Mouse (Mus musculus): ENCODE data around the gene Cfap43.
A peak's percentile ranks its signal among the peaks of the same experiment; 100 is the strongest.

The Cfap43 gene

GRCm38 (mm10) chr19:47795009-47795728, 123.9 kb downstream of the Cfap43 start:
- DNase-seq (ENCODE audit: low spot score), result peak; percentile 74

DNA sequence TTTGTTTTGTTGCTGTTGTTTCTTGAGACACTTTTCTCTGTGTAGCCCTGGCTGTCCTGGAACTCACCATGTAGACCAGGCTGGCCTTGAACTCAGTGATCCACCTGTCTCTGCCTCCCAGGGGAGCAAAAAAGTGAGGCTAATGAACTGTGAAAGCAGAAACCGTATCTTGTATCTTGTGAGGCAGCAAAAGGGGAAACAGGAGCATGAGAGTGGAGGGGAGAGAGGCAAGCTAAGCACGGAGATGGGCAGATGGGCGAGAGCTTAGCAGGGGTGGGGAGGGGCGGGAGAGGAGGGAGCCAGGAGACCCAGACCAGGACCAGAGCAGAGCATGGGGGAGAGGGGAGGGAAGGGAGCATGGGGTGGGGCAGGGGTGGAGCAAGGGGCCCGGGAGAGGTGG, 124.8 kb downstream of the Cfap43 start:
- no peak for DNase-seq (ENCODE audit: low spot score)

GRCm38 (mm10) chr19:47790316-47791020, 128.6 kb downstream of the Cfap43 start:
- DNase-seq (ENCODE audit: low spot score), result no peak

GRCm38 (mm10) chr19:47783898-47784297, 135.2 kb downstream of the Cfap43 start:
- no peak for DNase-seq (ENCODE audit: low spot score)

- DNase-seq (ENCODE audit: low spot score), result no peak
Measured at GRCm38 (mm10) chr19:47780972-47781371, 138.1 kb downstream of the Cfap43 start.

GRCm38 (mm10) chr19:47780145-47780544, 138.9 kb downstream of the Cfap43 start:
- DNase-seq (ENCODE audit: low spot score), result no peak

DNA sequence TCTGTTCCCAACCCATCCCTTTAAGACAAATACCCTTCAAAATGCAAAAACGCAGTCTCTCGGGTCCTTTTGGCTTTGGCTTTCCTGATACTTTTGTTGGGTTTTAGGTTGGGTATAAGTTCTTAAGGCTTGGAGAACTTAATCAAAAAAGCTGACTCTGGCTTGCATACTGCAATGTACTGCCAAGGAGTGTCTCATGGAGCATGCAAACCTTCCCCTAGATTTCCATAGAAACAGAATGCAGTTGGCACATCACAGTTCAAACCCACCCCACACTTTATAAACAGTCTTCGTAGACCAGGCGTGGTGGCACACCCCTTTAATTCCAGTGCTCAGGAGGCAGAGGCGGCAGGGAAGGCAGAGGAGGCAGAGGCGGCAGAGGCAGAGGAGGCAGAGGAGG, 141.2 kb downstream of the Cfap43 start:
- no peak for DNase-seq (ENCODE audit: low spot score)

DNA sequence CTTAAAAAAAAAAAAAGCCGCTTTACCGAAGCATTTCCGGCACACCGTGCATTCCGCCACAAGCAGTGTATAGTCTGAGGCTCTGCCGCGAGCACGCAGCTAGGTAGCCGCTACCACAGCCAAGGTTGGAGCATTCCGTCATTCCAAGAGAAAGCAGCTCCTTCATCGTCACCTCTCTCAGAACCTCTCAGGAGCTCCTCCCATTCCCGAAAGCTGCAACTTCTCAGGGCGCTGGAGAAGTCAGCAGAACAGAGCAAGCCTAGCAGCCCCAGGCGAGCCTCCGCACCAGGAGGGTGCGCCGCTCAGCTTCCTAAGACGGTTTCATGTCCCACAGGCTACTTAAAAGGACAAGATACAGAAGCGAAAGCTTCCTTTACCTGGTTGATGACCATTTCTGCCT, 163.5 kb downstream of the Cfap43 start:
- DNase-seq (ENCODE audit: low spot score), result no peak

DNA sequence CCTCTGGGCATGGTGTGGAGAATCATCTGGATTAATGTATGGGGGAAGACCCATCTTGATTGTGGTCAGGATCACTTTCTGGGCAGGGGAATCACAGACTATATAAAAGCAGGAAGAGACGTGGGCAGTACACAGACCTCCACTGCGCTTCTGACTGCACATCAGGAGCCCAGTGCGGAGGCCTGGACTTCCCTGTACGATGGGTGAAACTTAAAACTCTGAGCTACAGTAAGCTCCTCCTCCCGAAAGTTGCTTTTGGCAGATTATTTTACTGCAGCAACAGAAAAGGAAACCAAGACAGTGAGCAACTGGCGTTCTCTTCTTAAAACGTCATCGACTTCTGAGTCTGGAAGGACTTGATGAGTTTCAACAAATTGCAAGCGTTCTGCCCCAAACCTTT, 164.2 kb downstream of the Cfap43 start:
- DNase-seq (ENCODE audit: low spot score), result no peak

DNA sequence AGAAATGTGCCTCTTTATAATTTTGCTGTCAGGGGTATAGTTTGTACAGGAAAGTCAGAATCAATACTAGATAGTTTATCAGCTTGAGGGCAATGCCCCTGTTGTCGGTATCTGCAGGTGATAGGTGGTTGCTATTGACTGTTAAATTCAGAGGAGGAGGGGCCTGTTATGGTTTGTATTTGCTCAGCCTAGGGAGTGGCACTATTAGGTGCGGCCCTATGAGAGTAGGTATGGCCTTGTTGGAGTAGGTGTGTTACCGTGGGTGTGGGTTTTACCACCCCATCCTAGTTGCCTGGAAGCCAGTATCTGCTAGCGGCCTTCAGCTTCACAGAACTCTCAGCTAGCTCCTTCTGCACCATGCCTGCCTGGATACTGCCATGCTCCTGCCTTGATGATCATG, 165.2 kb downstream of the Cfap43 start:
- no peak for DNase-seq (ENCODE audit: low spot score)

DNA sequence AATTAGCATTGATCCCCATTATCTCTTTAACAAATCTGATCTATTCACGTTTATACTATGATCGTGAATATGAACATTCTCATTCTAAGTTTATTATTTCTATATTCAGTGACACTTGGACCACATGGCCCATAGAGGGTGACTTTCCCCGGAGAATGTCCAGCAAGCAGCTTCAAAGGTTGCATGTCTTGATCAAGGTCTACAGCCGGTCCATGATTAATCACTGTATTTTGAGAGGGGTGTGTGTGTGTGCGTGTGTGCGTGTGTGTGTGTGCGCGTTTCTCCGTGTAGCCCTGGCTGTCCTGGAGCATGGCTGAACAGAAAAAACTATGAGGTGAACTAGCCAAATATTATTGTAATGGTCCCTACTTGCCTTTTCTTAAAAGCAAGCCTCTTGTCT, 166.6 kb downstream of the Cfap43 start:
- DNase-seq (ENCODE audit: low spot score), result no peak

DNA sequence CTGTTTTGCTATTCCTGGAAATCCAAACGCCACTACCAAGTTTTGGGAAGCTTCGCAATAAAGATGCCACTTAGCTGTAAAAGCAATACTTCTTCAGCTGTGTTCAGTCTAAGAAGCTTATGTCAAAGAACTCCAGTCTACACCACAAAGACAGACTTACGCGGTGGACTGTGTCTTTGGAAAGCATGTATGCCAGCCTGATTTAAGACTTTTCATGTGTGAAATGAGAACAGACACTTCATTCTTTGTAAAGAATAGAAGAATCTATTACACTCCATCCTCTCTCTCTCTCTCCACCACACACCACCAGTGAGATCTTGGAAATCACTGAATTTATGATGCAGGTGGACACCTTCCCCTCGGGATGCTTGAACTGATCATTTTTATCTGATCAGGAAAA, 168.7 kb downstream of the Cfap43 start:
- DNase-seq (ENCODE audit: low spot score), result no peak

- DNase-seq (ENCODE audit: low spot score), result no peak
Measured at GRCm38 (mm10) chr19:47748950-47749349, 170.1 kb downstream of the Cfap43 start.

- no peak for DNase-seq (ENCODE audit: low spot score)
Measured at GRCm38 (mm10) chr19:47747072-47747471, 172.0 kb downstream of the Cfap43 start.

- peak; percentile 64 for DNase-seq (ENCODE audit: low spot score)
Measured at GRCm38 (mm10) chr19:47731931-47732330, 187.2 kb downstream of the Cfap43 start.

GRCm38 (mm10) chr19:47731071-47731881, 187.8 kb downstream of the Cfap43 start, which contains the start of gene Sfr1:
Gene Sfr1 (plus strand): TSS chr19:47731682.
- DNase-seq (ENCODE audit: low spot score), result peak; percentile 92

DNA sequence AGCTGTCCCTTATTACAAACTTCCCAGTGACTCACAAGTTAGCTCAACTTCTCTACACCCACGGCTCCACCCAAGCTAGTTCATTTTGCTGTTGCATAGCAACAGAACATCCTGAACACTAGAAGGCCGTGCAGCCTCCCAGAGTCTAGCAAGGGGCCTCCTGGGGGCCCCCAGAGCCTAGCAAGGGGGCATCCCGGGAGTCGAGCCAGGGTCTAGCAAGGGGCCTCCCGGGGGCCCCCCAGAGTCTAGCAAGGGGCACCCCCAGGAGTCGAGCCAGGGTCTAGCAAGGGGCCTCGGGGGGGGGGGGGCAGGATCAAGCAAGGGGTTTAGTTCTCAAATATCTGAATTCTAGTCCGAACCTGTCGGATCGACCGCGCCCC, 188.4 kb downstream of the Cfap43 start:
- DNase-seq (ENCODE audit: low spot score), result peak; percentile 72

- DNase-seq (ENCODE audit: low spot score), result no peak
Measured at GRCm38 (mm10) chr19:47725643-47726140, 193.4 kb downstream of the Cfap43 start.

- DNase-seq (ENCODE audit: low spot score), result no peak
Measured at GRCm38 (mm10) chr19:47724903-47725302, 194.2 kb downstream of the Cfap43 start.

DNA sequence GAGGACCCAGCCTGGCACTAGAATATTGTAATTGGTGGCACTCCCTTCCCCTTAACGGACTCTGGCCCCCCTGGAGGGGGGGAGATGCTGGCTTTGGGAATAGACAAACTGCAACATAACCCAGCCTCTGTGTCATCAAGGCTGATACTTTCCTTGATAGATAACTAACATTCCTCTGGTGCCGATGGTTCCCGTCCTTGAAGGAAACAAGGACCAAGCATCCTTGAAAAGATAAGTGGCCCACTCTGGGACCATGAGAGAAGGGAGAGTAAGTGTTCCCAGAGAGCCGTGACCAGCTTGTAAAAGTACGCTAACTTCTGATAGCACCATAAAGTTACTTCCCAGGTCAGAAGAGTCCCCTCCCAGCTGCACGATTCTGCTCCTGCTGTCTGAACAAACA, 196.6 kb downstream of the Cfap43 start:
- no peak for DNase-seq (ENCODE audit: low spot score)

DNA sequence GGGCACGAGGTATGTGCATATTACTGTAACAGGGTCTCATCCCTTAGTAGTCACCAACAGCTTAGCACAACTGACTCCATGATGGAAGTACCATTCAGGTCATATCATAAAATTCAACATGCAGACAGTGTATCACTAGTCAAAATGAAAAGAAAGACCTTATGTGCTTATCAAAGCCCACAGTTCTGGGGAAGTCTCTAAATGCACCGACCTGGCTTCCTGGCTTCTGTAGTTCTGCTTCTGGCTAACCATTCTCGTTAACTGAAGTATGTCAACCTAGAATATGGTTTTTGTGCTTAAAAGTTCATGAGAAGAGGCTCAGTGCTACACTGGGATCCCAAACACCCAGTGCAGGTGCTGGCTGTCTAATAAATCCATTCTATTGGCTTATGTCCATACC, 199.9 kb downstream of the Cfap43 start:
- DNase-seq (ENCODE audit: low spot score), result no peak

DNA sequence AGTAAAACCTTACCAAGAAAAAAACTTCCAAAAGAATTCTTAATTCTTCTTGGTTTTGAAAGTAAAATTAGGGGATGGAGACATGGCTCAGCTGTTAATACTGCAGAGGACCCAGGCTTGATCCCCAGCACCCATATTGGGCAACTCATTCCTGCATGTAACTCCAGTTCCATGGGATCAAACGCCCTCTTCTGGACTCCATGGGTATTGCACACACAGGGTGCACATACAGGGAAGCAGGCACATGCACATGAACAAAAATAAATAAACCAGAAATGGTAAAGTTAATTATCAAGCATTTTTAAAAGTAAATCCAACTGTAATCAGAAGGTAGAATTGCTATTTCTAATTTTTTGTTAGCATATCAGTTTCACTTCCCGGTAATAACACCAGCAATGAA, 202.9 kb downstream of the Cfap43 start:
- no peak for DNase-seq (ENCODE audit: low spot score)

- no peak for DNase-seq (ENCODE audit: low spot score)
Measured at GRCm38 (mm10) chr19:47713457-47713856, 205.6 kb downstream of the Cfap43 start.
